Comparison of ENCODE assay signal across 23 mouse cellular contexts in genomic region chr5:134936051-134936450, GRCm38 (mm10). TPM values are rescaled to one million over a fixed set of nuclear protein-coding genes. Genes with fewer than 3 reads are reported as not detected.
"Had no signal": no experiment of that assay in that cellular context is flagged by ENCODE, and none has a peak within 500 bp of the region (broad histone marks: within the 10 kb centered on the region; RNA-seq: fewer than 3 reads in every experiment).

No protein-coding gene starts in this region.

- H3K9me3 ChIP-seq: limb, embryonic 15.5 days; megakaryocyte, embryonic 14.5 days; midbrain, embryonic 15.5 days; neural tube, embryonic 13.5 days had no signal

- H3K27me3 ChIP-seq: limb, embryonic 15.5 days; megakaryocyte, embryonic 14.5 days; midbrain, embryonic 15.5 days; neural tube, embryonic 13.5 days had no signal

- H3K4me3 ChIP-seq: limb, embryonic 15.5 days; liver, embryonic 12.5 days; megakaryocyte, embryonic 14.5 days; midbrain, embryonic 15.5 days; neural tube, embryonic 13.5 days had no signal

- H3K27ac ChIP-seq: kidney, postnatal 0 days; limb, embryonic 15.5 days; liver, embryonic 12.5 days; midbrain, embryonic 15.5 days; neural tube, embryonic 13.5 days had no signal

- H3K9ac ChIP-seq: limb, embryonic 15.5 days; liver, embryonic 12.5 days; midbrain, embryonic 15.5 days; neural tube, embryonic 13.5 days had no signal

- H3K36me3 ChIP-seq: limb, embryonic 15.5 days; midbrain, embryonic 15.5 days; neural tube, embryonic 13.5 days had no signal

- DNase-seq: kidney, adult 11 months; kidney, adult 9 months; kidney, postnatal 36 days; layer of hippocampus, adult 9-11 months; layer of hippocampus, postnatal 36 days; right cerebral cortex, postnatal 25 days; thymus, postnatal 36 days had no signal

RNA-seq across cellular contexts. Expression of gene Mettl27, which starts 3.9 kb away (rescaled TPM):
- total RNA-seq: monocyte, adult 5-6 weeks had no signal

RNA-seq across cellular contexts. Expression of gene Cldn4, which starts 10.7 kb away (rescaled TPM):
- total RNA-seq: layer of hippocampus, adult 18-20 months; layer of hippocampus, postnatal 36 days; left cerebral cortex, adult 8-10 months; left cerebral cortex, postnatal 25 days; monocyte, adult 5-6 weeks had no signal
- polyA plus RNA-seq: midbrain, embryonic 15.5 days had no signal

RNA-seq across cellular contexts. Expression of gene Cldn13, which starts 20.7 kb away (rescaled TPM):
- total RNA-seq: layer of hippocampus, adult 18-20 months; layer of hippocampus, postnatal 36 days; left cerebral cortex, adult 8-10 months; left cerebral cortex, postnatal 25 days; monocyte, adult 5-6 weeks had no signal
- polyA plus RNA-seq: midbrain, embryonic 15.5 days; small intestine, adult 2 months had no signal

RNA-seq across cellular contexts. Expression of gene Tmem270, which starts 29.5 kb away (rescaled TPM):
- total RNA-seq: layer of hippocampus, adult 18-20 months; layer of hippocampus, postnatal 36 days; left cerebral cortex, adult 8-10 months; left cerebral cortex, postnatal 25 days; monocyte, adult 5-6 weeks had no signal
- polyA plus RNA-seq: intestine, embryonic 14.5 days; kidney, postnatal 0 days; limb, embryonic 11.5 days; limb, embryonic 15.5 days; liver, embryonic 12.5 days; lung, embryonic 16.5 days; midbrain, embryonic 11.5 days; midbrain, embryonic 15.5 days; neural tube, embryonic 13.5 days; small intestine, adult 2 months; thymus, postnatal 0 days had no signal

RNA-seq across cellular contexts. Expression of gene Cldn3, which starts 50.0 kb away (rescaled TPM):
- total RNA-seq: monocyte, adult 5-6 weeks had no signal
